ENCODE assay signal across 19 mouse cellular contexts in genomic region chr16:32214804-32215576, GRCm38 (mm10). TPM values are rescaled to one million over a fixed set of nuclear protein-coding genes. Genes with fewer than 3 reads are reported as not detected.
DNase-seq lines count a peak whose midpoint lies in the region; ATAC-seq lines count a peak whose summit lies in the region.
"Had no signal": no experiment of that assay in that cellular context is flagged by ENCODE, and none has a peak within 500 bp of the region (broad histone marks: within the 10 kb centered on the region; RNA-seq: fewer than 3 reads in every experiment).

No protein-coding gene starts in this region.

- no peaks in the 10 kb centered on the region for H3K4me1 ChIP-seq in limb, embryonic 10.5 days
- H3K4me1 ChIP-seq: midbrain, embryonic 13.5 days had no signal

- WGBS in limb, embryonic 10.5 days: 83% methylated on average over 17 of the region's 17 CpGs

- H3K36me3 ChIP-seq in limb, embryonic 10.5 days: no peaks in the 10 kb centered on the region
- H3K36me3 ChIP-seq: midbrain, embryonic 13.5 days had no signal

- ATAC-seq in frontal cortex, adult (ENCODE audit: low TSS enrichment): peak; percentile 94
- ATAC-seq: midbrain, embryonic 13.5 days had no signal

- no peak overlapping the region for H3K4me3 ChIP-seq in limb, embryonic 10.5 days
- H3K4me3 ChIP-seq: midbrain, embryonic 13.5 days had no signal

- no peak overlapping the region for H3K27ac ChIP-seq in limb, embryonic 10.5 days
- H3K27ac ChIP-seq: midbrain, embryonic 13.5 days had no signal

- no peaks in the 10 kb centered on the region for H3K27me3 ChIP-seq in limb, embryonic 10.5 days (ENCODE audit: low read depth, poor library complexity, severe bottlenecking)
- H3K27me3 ChIP-seq: midbrain, embryonic 13.5 days had no signal

- DNase-seq in frontal cortex, postnatal 10 days (ENCODE audit: low spot score in 2 of 2): no peak
- DNase-seq in right cerebral cortex, adult 18-20 months: peak; percentile 64
- DNase-seq in right cerebral cortex, postnatal 4 days: no peak
- DNase-seq in left cerebral cortex, adult 18-20 months (ENCODE audit: low spot score in 2 of 2): peak; percentile 49 to 65
- peak; percentile 85 for DNase-seq in telencephalon, adult 2 months (ENCODE audit: low read depth, low spot score)
- DNase-seq in adrenal gland, adult 18-20 months (ENCODE audit: low spot score in 2 of 2): no peak
- DNase-seq in limb, embryonic 10.5 days (ENCODE audit: low spot score): no peak
- DNase-seq: cerebellum, adult 2 months; kidney, adult 9 months; liver; lung, postnatal 10 days; thymus, postnatal 36 days had no signal

- H3K9me3 ChIP-seq in limb, embryonic 10.5 days (replicated peaks): no peaks in the 10 kb centered on the region; the same call in 1 of the 2 replicates
- H3K9me3 ChIP-seq: midbrain, embryonic 13.5 days had no signal

RNA-seq across cellular contexts. Expression of gene Fbxo45, which starts 32.0 kb away (rescaled TPM):
- total RNA-seq in left cerebral cortex, adult 18-20 months (2021): 10 to 100 TPM; 44.8 to 50.3 TPM
- 10 to 100 TPM; 13.6 to 16.2 TPM for total RNA-seq in adrenal gland, adult 18-20 months (2021)
- polyA plus RNA-seq in limb, embryonic 10.5 days (2016; fragmentation: Nextera tagmentation; extraction: Ambion mirVana): 15.6 and 17.1 TPM in 2 replicates

RNA-seq across cellular contexts. Expression of gene Wdr53, which starts 32.0 kb away (rescaled TPM):
- 10 to 100 TPM; 12.4 to 12.5 TPM for total RNA-seq in left cerebral cortex, adult 18-20 months (2021)
- 10 to 100 TPM; 12.5 to 14.1 TPM for total RNA-seq in adrenal gland, adult 18-20 months (2021)
- polyA plus RNA-seq in limb, embryonic 10.5 days (2016; fragmentation: Nextera tagmentation; extraction: Ambion mirVana): 19.0 and 20.8 TPM in 2 replicates

RNA-seq across cellular contexts. Expression of gene Bex6, which starts 35.4 kb away (rescaled TPM):
- total RNA-seq in left cerebral cortex, adult 18-20 months (2021): not detected
- total RNA-seq in adrenal gland, adult 18-20 months (2021): not detected
- polyA plus RNA-seq in limb, embryonic 10.5 days (2016; fragmentation: Nextera tagmentation; extraction: Ambion mirVana): 0.25 and 0.26 TPM in 2 replicates
- total RNA-seq: adrenal gland, postnatal 4 days; heart, postnatal 10 days had no signal
- polyA plus RNA-seq: cerebellum, adult 2 months; embryonic facial prominence, embryonic 11.5 days; midbrain, embryonic 13.5 days had no signal

RNA-seq across cellular contexts. Expression of gene Nrros, which starts 49.6 kb away (rescaled TPM):
- total RNA-seq in left cerebral cortex, adult 18-20 months (2021): 1 to 10 TPM; 6.8 to 8.5 TPM
- 1 to 10 TPM; 4.6 to 7.4 TPM for total RNA-seq in adrenal gland, adult 18-20 months (2021)
- 7.5 and 9.7 TPM in 2 replicates for polyA plus RNA-seq in limb, embryonic 10.5 days (2016; fragmentation: Nextera tagmentation; extraction: Ambion mirVana)

RNA-seq across cellular contexts. Expression of gene Smco1, which starts 56.3 kb away (rescaled TPM):
- total RNA-seq in left cerebral cortex, adult 18-20 months (2021): under 1 TPM; 0.23 to 0.35 TPM
- under 1 TPM in 1 of 2 experiments, not detected in 1; 0.22 TPM for total RNA-seq in adrenal gland, adult 18-20 months (2021)
- not detected in 2 replicates for polyA plus RNA-seq in limb, embryonic 10.5 days (2016; fragmentation: Nextera tagmentation; extraction: Ambion mirVana)
- polyA plus RNA-seq: embryonic facial prominence, embryonic 11.5 days; forebrain, embryonic 11.5 days; neural tube, embryonic 11.5 days had no signal

Comparison
In these comparisons a context has a peak if more than half of its experiments do, and no peak if none do; other contexts are left out.
1. DNase-seq: peak in right cerebral cortex, adult 18-20 months (single experiment), left cerebral cortex, adult 18-20 months (2 of 2) and telencephalon, adult 2 months (single experiment); none in frontal cortex, postnatal 10 days (0 of 2), right cerebral cortex, postnatal 4 days (single experiment), adrenal gland, adult 18-20 months (0 of 2) and limb, embryonic 10.5 days (single experiment).